Mouse (Mus musculus): Measurements from ENCODE around the gene Cass4.

Gene Cass4

DNA sequence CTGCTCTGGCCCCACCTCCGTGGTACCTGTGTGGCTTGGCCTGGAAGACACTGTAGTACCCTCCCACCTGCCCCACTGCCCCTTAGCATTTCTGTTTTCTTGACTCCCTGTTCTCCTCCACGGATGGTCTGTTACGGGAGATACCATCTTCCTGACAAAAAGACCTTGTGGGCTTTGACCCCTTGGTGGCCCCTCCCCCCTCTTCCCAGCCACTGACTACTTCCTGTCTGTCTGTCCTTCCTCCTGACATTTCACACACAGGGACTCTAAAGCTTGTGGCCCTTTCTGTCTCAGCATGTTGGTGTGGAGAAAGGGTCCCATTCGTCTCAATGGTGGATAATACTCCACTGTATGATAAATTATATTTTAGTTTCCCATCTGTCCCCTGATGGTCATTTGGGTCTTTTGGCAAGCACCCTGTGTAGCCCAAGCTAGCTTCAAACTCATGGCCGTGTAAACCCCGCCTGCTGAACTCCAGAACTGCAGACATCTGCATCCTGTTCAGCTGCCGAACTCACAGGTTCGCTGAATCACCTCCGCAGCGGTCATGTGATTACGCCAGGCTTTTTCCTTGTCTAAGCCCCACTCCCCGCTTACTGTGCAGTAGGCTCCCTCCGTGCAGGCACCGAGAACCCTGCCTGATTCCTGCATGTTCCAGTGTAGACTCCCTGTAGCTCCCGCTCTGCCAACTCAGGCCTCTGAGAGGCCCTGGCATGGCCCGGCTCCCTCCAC, 88.2 kb downstream of the Cass4 start:
- peak; percentile 50 for DNase-seq (ENCODE audit: low read depth, low spot score)

All from ES-CJ7 (cell line).